Mouse (Mus musculus) cerebellum, adult 11-12 months (tissue): ENCODE data around the gene Slc22a23.
A peak's percentile ranks its signal among the peaks of the same experiment; 100 is the strongest.

ENCODE experiments used
- DNase-seq: peaks from one replicate; pipeline ENCODE4 v3.0.0; 2022

Gene Slc22a23

DNA sequence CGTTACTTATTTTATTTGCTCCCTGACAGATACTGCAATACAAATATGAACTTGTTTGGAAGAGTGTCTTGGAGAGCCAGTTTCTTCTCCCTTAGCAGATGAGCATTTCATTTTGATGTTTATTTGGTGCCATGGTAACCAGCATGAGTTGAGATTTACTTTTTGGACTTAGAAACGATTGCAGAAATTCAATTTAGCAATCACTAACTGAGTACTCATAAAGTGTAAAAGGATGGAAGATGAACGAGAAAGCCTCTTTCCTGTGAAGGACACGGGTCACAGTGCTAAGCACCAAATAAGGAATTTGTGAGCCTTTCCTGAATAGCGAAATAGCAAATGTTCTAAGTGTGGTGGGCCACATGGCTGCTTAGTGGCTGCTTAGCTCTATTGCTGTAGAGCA is 79.4 kb downstream of the Slc22a23 start:
- no peak for DNase-seq

DNA sequence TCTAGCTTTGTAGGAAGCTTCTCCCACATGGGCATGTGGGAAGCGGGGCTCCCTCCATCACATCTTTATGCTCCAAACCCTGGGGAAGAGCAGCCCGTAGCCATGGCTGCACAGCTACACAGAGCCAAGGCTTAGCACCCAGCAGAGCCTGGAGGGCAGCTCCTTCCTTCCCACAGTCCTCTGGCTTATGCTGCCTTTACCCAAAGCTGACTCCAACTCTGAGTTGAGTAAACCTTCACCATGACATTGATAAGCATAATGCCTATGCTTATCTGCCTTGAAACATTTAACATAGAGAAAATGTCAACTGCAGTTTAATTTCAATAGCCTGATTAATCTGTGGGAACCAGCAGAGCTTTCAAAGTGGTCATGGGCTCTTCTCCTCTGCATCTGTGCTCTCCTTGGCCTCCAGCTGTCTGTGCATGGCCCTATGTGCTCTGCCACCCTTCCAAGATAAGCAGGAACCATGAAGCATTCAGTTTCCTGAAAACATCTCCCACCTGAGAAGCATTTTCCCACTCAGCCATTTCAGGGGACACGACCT is 79.9 kb downstream of the Slc22a23 start:
- no peak for DNase-seq

DNA sequence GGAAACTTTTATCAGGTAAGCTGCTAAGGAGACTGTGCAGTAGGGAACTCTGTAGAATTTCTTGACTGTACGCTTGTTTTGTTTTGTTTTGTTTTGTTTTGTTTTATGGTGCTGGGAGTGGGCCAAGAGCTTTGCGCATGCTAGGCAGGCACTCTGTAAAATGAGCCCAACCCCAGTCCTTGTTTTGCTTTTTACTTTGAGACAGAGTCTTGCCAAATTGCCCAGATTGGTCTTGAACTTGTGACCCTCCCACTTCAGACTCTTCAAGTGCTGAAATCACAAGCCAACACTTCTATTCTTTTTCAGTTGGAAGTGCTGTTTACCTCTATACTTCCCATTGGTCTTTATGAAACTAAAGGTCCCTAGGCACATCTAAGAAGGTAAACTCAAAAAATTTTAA is 80.5 kb downstream of the Slc22a23 start:
- no peak for DNase-seq

DNA sequence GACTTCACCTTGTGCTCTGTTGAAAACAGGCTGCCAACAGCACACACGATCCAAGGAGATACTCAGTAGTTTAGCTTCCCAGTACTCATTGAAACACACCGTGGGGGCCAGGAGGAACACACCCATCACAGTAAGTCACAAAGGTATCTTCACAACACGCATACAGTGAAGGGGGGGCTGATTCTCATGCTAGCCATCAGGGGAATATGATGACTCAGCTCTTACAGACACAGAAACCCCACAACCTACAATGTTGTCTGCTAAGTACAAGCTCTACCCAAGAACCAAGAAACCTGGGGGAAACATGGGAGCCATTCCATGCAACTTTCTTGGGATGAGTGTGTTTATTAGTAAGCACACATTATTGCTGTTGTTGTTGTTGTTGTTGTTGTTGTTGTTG is 86.2 kb downstream of the Slc22a23 start:
- no peak for DNase-seq

DNA sequence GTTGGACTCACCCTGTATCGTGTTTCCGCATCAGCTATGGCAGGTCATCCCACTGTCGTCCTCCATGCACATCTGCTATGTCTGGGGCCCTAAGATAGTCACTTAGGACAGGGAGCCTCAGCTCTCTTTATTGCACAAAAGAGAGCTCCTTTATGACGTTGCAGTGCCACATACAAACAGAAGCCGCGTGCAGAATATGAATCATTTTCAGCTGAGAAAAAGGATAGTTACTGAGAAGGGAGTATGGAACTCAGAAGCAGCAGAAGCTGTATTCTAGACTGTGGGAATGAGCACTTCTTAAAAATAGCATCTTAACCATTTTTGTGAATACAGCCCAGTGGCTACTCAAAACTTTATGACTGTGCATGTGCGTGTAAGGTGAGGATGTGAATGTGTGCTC is 87.8 kb downstream of the Slc22a23 start:
- no peak for DNase-seq

DNA sequence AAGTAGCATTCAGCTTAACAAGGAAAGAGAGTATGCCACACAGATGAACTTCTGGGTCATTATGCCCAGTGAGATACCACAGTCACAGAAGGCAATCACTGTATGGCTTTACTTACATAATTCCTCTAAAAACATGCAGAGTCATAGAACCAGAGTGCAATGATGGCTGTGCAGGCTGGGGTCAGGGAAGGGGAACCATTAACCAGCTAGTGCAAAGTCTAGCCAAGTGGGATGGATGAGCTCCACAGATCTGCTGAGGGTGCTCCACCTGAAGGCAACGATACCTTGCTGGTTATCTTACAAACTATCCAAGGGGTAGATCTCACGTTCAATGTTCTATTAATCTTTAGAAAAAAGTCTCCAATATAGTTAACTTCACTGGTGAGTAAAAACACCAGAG is 88.3 kb downstream of the Slc22a23 start:
- DNase-seq: no peak

DNA sequence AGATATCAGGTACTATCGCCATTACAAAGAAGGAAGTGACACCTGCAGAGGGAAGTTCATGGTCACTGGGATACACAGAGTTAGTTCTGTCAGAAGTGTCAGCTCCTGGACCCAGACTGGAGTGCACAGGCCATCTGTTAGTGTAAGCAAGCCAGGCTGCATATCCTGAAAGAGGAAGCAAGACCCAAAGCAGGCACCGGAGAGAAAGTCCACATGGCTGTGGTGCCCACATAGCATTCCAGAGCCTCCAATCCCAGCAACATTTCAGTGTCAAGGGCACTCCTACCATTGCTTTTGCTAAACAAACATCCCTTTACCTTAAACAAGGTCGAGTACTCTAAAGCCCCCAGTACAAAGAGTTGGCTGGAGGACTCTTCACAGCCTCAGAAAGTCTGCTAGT is 89.7 kb downstream of the Slc22a23 start:
- no peak for DNase-seq

DNA sequence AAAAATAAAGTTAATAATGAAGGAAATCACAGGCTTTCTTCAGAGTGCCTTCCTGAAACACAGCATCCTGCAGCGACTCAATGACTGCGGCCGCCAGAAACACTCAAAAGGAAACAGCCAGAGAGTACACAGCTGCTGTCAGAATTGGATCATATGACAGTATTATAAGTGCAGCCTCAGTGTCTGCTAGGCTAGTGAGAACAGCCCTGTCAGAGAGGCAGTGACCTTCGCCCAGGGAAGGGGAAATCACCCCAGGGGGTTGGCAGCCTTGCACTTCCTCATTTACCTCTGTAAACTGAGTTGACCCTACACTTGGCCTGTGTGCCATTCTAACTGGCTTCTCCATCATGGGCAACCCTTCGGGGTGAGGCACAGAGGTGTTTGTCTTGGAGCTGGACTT is 90.3 kb downstream of the Slc22a23 start:
- DNase-seq: no peak

DNA sequence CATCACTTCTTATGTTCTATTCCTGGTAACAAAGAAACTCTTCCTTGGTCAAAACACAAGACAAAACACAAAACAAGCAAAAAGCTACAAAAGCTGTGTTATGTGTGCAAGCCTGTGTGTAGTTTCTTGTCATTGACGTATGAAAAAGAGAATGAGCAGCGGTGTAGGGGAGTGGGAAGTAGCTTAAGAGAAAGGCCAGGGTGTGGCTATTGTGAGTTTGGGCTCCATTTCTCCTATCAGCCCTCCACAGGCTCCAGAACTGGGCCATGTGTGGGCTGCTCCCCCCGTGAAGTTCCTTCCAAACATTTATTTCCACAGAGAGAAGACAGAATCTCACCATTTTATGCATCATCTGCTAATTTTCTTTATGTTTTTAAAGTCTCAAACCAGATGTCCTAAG is 91.2 kb downstream of the Slc22a23 start:
- DNase-seq: no peak

DNA sequence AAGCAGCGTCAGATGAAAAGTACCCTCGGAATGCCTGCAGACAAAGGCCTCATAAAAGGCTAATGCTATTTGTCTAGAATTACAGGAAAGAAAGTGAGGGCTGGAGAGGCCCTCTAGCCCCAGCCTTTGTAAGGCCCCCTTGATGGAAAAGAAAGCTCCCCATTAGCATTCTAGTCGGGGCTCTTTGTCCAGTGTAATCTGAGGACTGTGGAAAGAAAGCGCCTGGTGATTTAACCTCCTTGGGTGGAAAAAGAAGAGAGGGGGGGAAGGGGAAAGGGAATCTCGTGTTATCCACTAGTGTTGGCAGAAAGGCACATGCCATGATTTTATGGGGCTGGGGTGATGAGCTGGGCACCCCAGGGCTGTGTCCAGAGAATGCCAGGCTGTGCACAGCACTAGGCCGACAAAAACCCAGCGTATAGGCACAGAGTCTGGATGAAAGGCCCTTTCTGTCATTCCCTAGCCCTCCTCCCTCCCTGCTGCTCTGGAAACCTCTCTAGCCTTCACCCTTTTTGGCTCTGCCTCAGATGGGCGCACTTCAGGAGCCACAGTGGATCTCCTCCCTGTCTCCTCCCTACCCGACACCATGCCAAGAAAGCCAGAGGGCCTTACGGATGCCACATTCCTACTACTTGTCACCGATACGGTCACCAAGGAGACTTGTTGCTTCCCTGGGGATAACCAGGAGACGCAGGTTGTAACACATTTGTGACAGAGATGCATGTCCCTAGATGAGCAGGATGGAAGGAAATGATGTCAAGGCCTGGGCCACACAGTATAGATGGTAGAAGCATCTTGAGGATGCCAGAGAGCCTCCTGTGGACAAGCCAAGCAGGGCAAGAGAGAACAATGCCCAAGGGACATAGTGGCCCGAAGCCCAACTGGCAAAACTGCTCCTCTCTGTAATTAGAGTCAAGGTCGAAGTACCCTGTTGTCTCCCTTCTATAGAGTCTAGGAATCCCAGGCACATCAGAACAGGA is 95.8 kb downstream of the Slc22a23 start:
- DNase-seq: peak; percentile 29

DNA sequence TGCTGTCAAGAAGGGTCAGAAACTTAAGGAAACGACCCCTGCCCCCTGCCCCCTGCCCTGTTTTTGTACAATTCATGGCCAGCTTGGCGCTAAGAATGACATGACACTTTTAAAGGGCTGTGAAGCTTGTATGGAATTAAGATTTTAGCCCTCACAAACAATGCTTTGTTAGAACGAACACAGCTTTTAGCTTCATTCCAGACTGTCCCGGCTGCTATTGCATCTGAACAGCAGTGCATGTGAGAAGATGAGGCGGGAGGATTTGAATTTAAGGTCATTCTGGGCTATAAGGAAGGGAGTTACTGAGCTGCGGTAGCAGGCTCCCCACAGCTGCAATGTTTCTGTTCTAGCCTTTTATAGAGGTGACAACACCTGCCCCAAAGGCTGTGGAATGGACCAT is 96.9 kb downstream of the Slc22a23 start:
- no peak for DNase-seq

DNA sequence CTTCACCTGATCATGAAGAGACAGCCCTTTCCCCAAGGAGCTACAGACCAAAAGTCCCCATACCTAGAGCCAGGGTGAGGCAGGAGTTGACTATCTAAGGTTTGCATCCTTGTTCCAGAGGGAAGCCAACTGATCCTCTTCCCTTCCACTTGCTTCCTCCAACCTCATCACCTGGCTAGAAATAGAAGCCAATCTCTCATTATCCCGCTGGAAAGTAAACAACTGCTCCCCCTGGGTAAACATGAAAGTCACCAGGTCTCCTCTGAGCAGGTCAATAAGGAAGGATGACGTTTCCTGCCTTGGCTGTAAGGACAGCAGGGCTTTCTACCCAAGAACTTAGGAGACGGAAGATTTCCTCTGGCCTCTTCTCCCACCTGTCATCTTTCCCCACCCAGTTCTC is 98.2 kb downstream of the Slc22a23 start:
- no peak for DNase-seq

DNA sequence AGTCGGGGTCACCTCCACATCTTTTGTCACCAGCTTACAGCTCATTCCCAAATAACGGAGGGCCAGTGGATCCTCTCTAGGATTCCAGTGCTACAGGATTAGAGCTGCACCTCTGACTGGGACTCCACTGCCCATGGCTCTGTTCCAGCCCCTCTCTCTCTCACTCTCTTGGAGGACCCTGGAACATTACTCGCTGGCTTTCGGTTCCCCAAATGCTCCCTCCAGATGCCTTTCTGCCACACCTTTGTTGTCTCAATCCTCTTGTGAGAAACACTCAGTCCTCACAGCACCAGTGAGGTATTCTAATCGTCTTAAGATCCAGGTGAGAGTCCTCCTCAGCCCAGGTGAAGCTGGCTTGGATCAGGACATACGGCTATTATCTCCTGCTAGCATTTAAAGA is 99.8 kb downstream of the Slc22a23 start:
- DNase-seq: no peak

DNA sequence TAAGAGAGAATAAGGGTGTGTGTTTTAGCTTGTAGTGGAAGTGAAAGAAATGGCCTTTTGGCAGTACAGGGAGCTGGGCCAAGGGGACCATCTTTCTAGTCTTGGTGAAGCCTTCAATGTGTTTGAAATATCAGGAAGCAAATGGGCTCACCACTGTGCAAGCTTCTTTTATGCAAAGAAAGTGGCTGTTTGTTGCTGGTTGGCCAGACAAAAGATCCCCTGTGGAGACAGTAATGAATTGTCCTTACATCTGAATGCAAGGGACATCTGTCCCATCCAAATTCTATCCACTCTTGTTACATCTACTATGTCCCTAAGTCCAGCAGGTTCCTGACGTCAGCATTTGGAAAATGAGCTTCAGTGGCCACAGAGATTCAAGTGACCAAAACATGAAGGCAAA is 100.8 kb downstream of the Slc22a23 start:
- peak; percentile 23 for DNase-seq

DNA sequence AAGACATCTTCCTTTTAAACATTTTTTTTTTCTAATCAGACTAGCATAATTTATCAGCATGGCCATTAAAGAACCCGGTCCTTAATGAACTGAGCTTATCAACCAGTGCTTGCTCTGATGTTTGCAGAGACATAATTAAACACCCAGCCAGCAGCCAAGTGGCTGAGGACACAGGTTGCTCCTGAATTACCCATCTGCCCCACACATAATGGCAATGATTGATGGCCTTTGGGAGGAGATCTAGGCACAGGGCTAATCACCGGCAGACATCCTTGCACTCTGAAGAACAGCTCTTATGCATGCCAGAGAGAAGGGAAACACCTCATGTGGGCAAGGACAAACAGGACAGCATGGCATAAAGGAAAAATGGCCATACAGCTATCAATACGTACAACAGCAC is 102.8 kb downstream of the Slc22a23 start:
- no peak for DNase-seq

DNA sequence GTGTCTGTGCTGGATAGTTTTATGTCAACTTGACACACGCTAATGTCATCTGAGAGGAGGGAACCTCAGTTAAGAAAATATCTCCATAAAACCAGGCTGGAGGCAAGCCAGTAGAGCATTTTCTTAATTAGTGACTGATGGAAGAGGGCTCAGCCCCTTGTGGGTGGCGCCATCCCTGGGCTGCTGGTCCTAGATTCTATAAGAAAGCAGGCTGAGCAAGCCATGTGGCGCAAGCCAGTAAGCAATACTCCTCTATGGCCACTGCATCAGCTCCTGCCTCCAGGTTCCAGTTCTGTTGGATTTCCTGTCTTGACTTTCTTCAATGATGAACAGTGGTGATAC is 104.9 kb downstream of the Slc22a23 start:
- no peak for DNase-seq

DNA sequence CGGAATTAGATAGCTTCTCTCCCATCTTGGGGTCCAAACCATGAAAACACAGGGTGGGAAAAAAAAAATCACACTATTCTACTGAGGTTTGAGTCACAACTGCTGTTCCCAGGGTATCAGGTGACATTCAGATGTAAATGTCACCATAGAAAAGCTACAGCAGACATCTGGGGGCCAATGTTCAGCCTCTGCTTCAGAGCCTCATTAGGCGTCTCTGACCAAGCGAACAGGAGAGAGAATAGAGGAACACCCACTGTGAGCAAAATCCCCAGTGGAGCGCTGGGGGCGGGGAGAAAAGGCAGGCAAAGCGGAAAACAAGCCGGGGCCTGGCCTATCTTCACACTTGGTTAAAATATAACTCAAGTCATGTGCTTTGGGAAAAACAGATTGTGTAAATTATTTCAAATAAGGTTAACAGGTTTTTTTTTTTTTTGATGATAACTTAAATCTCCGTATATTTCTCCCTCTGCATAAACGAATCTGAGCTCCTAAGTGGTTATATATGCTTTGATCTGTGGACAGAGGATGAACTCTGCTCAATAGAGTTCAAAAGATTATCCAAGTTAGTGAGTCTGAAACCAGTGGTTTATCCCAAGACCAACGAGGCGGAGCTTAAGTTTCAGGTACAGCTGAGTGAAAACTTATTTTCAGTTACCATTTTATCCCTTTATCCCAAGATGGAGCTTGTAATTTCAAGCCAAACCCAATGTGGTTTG is 105.5 kb downstream of the Slc22a23 start:
- DNase-seq: no peak

DNA sequence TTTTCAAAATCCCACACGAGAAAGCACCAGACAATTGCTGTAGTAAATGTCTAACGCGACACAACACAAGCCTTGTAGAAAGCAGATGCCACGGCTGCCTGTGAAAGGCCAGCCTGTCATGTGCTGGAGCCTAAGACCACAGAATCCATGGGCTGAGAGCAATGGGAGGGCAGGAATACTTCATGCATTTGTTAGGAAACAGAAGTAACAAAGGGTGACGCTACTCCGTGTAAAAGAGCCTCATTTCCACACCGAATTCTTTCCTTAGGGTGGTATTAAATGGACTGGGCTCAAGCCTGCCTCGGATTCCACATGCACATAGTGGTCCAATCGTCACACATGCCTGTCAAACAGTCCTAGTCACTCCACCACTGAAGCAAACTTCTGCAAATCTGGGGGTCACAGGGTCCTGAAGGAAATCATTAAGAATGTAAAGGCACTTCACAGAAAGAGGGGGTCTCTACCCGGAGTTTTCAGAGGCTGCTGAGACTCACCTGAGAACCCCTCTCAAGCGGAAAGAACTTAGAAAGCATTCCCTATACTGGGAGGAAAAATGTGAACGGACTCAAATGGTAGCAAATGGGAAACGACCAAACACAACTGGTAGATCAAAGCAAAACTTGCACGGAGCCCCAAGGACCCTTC is 106.2 kb downstream of the Slc22a23 start:
- DNase-seq: no peak

DNA sequence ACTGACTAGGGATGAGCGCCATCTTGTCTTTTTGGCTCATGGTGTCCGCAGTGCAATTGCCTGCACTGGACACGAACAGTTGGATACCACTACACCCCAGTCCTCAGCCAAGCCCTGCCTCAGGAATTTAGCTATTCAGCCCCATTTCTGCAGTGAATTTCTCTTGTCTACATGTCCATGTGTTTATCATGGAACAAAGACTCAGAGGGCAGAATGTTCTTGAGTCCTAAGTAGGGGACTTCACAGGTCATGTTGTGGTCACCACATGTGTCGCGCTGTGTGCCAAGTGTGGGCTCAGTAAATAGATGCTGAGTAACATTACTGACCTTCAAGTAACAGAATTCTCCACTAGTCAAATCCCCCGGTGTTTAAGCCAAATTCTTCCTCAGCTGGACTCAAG is 109.9 kb downstream of the Slc22a23 start:
- DNase-seq: no peak

DNA sequence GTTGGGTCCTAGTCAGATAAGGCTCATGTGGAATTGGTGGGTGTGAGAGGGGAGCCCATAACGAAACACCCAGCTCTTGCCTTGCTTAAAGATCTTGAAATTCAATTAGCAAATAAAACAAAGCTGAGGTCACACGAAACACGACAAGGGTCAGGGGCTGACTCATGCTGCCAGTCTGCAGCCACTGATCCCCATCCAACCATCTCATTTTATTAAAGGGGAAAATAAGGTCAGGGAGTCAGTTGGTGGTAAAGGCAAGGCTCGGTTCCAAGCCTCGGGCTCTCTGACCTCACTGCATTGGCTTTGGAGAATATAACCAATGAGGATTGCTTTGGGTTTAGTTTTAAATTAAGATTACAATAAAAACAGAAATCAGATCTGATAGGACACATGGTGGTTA is 110.5 kb downstream of the Slc22a23 start:
- DNase-seq: no peak

DNA sequence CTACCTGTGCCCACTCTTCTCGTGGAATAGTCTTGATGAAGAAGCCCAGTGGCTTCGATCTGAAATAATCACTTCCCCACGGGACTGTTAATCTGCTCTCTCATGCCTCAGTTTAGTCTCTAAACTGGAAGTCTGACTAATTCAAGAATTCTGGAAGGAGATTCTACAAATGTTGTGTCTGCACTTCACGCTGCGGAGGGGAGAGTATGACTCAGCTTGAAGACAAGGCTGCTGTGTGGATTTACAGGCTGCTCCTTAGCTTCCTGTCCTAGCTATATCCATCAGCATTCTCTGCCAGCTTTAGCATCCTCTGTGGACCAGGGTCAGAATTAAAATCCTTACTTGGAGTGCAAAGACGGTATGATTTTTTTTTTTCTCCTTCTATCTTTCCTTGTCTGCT is 112.0 kb downstream of the Slc22a23 start:
- no peak for DNase-seq

DNA sequence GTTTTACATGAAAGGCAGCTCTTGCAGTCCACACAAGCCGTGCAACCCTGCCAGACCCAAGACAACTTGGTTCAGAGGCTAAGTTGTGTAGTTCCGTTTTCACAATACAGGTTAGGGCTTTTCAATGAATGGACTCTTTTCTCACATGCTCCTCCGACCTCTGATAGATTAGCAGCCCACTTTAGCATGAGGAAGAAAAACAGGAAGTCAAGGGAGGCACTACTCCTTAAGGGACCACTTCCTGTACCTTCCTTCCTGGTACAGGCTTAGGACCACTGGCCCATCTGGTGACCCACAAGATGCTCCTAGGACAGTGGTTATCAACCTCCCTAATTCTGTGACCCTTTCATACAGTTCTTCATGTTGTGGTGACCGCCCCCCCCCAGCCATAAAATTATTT is 116.1 kb downstream of the Slc22a23 start:
- no peak for DNase-seq
